Mouse (Mus musculus) induced T-regulatory cell, adult 2 months (primary cell): ENCODE data around the gene Tmem221.

Source experiments
- DNase-seq: peaks from one replicate; pipeline ENCODE4 v3.0.0-alpha.2; 2012; ENCODE audit warnings: low read depth

Tmem221 gene

DNA sequence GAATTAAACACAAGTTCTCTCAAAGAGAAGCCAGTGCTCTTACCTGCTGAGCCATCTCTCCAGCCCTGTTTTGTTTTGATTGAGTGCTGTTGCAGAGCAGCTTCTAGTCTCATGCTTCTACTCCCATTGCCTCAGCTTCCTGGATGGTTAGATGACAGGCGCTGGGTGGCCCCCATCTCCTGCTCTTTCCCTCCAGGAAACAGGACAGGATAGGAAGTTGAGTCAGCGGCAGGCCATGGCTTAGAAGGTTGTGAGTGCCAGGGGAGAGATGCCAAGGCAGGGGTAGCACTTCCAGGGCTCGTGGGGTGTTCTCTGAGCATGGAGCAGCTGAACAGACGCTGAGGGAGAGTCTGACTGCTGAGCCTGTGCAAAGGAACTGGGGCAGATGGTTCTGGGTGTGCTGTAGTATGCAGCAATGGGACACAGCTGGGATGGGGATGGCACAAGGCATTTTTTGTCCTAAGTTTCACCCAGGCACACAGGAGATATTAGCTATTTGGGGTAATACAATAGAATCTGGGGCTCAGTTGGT is 19.3 kb upstream of the Tmem221 start:
- no peak for DNase-seq

DNA sequence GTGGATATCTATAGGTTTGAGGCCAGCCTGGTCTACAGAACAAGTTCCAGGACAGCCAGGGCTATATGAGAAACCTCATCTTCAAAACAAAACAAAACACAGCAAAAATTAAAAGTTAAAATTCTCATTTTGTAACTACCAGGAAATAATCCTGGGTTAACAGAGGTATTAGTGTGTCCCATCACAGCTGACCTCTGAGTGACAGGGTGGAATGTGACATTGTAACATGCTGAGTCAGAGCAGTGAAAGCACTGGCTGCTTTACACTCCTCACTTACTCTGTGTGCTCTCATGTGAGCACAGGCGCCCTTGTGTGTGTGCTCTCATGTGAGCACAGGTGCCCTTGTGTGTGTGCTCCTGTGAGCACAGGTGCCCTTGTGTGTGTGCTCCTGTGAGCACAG is 16.3 kb upstream of the Tmem221 start:
- DNase-seq: no peak

DNA sequence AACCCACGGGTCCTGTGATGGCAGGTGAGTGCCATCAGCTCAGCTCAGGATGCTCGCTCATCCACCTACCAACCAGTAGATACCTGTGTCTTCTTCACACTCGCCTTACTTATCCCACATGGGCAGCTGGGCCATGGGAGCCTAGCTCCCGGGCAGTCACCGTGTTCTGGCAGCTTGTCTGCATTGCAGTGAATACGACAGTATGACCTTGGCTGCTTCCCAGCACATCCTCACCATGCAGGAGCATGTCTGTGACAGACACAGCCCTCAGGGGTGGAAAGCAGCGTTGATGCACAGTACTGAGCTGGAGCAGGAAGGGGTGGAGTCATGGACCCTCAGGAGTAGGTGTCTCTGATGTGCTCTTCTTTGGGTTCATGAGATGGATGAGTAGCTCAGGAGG is 15.8 kb upstream of the Tmem221 start:
- no peak for DNase-seq

DNA sequence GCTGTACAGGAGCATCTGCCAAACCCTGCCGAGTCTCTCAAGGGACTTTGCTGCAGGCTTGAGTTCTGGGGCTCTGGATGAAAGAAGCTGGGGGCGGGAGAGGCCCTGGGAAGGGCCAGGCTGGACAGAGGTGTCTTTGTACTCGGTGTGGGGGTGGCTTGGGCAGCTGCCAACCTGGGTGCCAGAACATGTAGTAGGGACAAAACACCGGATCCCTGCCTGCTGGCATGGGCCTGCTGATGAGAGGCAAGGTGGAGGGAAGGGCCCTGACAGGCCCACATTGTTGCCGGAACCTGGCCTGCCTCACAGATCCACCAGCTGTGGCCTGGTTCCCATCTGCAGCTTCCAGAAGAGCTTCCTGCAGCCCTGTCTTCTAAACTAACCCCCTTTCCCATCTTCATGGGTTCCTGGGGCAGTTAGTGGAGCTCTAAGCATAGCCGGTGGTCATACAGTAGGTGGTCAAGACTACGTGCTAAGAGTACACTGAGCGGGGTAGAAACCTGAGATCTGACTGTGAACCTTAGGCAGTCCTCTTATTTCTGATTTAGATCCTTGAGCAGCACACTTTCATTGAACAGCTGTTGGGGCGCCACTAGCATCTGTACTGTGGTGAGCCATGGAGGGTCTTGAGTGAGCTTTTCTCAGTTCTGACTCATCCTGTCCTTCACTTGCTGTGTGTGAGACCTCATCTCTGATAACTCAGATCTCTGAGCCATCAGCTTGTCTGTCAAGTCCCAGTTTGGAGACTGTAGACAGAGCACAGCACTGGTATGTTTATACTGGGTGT is 14.4 kb upstream of the Tmem221 start:
- DNase-seq: no peak

DNA sequence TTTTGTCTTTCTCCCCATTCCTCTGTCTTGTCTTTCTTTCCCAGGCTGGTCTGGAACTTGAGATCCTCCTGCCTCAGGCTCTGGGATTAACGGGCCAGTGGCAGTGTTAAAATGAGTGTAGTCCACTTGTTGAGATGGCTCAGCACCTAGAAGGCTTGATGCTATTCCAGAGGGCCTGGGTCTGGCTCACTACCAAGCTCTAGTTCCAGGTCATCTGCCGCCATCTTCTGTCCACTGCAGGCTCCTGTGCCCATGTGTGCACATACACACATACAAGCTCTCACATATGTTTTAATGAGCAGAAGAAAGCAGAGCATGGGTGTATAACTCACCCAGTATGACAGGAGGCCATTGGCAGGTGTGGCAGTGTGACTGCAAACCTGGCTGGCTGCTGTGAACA is 13.4 kb upstream of the Tmem221 start:
- no peak for DNase-seq

DNA sequence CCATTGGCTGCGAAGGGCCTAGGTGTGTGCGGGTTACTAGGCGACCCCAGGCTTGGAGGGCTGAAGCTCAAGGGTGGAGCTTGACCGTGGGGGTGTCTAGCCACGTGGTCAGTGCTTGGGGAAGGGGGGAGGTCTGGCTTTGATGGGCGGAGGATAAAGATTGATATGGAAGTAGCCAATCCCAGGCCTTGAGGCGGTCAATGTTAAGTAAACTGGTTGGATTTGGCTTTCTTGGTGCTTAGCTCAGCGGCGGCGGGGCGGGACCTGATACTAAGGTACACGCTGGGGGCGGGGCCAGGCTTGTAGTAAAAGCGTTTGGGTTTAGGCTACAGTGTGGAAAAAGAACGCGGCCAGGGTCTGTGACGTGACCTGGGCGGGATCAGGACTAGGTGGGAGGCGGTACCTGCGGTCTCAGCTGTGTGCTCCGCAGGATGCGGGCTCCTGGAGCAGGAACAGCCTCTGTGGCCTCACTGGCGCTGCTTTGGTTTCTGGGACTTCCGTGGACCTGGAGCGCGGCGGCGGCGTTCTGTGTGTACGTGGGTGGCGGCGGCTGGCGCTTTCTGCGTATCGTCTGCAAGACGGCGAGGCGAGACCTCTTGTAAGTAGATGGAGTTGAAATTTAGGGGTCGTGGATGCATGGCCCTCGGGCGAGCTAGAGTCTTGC is 11.8 kb upstream of the Tmem221 start:
- peak; percentile 97 for DNase-seq

DNA sequence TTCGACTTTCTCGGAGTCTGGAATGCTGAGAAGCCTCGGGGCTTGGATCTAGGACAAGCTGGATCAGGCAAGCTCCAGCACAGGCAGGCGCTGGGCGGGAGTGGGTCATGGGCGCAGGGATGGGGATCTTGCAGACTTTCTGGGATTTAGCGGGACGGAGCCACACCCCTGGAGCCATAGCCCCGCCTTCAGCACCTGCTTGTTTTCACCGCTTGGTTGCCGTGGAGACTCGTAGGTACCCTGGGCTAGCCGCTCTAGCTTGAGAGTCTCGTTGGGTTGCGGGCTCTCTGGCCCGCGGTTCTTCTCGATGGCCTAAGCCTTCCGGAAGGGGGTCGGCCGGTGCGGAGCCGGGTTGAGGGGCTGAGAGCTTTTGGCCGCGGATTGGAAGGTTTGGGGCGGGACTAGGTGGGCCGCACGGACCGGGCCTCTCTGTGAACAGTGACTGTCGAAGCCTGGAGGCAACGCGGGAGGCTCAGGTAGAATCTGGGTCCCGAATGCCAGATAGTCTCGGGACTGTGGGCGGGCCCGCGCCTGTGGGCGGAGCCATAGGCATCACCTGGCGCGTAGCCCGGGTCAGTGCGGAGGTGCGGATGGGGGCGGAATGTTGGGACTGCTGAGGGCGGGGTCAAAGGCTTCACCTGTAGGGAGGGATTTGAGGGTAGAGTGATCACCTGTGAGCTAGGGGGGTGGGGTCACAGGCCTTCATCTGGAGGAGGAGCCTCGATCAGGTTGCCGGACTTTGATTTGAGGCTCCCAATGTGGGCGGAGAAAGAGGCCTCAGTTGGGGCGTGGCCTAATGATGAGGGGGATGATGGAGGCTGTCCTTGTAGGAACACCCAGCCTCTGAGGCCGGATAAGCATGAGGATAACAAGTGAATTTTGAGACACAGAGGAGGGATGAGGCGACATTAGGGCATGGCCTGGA is 11.0 kb upstream of the Tmem221 start:
- DNase-seq: peak; percentile 89

DNA sequence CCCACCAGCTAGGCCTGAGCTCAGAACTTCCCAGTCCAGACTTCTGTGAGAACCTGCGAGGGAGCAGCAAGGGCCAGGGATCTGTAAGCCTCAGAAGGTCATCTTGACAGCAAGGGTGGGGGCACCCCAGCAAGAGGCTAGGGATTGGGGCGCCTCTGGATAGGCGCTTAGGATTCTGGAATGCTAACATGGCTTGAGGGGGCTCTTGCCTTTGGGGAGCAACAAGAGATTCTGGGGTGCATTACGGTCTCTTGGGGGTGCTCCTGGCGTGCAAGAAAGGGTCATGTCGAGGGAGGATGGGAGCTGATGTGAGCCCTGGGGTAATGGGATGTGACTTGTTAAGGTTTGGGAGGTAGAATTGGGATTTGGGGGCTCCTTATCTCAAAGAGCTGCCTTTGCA is 10.3 kb upstream of the Tmem221 start:
- DNase-seq: peak; percentile 41

DNA sequence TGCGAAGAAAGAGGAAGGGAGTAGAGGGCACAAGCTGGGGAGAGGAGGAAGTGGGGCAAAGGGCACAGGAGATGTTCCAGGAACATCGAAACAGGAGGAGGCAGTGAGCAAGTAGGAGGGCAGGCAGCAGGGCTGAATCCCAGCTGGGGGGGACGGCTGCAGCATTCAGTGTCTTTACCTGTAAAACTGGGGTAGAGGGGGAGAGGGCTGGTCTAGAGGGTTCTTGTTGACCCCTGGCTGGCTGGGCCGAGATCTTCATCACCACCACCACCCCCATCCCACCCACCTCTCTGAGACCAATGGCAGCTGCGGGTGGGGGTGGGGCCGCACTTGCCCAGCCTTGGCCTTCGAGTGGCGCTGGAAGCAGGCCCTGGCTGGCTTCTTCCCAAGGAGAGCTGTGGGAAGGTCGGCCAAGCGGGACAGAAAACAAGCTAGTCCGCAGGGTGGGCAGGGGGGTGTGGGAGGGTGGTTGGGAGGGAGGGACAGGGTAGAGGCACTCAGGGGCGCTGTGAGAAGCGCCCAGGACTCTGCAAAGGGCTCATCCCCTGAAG is 9.8 kb upstream of the Tmem221 start, which contains the start of gene Slc27a1:
Gene Slc27a1, plus strand, starts transcription at position 496 of the 551 bp plus-strand sequence.
- DNase-seq: no peak

DNA sequence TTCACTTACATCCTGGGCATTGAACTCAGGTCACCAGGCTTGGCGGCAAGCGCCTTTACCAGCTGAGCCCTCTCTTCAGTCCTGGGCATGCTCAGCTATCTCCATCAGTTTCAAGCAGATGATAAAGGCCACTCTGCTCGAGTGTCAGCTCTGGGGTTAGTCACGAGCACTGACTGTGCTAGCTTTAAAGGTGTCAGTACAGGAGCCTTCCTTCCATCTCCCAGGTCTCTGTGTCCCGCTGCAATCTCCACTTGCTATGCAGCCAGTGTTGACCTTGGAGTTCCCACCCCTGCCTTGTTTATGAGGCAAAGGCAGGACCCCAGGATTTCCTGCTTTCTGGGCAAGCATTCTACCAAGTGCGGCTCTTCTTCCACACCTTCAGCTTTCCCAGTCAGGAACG is 8.9 kb upstream of the Tmem221 start:
- peak; percentile 16 for DNase-seq

DNA sequence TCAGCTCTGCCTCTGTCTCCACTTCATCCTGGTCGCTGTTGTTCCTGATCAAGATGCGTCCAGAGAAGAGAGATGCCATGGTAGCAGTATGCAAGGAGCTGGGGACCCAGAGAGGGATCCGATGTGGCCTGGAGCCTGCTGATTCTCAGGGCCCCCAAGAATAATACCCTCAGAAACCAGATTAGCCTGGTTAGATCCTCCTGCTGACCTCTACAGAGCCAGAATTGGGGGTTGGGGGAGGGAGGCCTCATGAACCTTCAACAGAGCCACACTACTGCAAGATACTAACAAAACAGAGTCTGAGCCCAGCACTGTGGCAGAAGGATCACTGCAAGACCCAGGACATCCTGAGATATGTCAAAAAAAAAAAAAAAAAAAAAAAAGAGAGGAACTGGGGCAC is 7.8 kb upstream of the Tmem221 start, which contains the start of gene Nxnl1:
Gene Nxnl1, minus strand, starts transcription at position 101 of the 400 bp plus-strand sequence.
- DNase-seq: no peak

DNA sequence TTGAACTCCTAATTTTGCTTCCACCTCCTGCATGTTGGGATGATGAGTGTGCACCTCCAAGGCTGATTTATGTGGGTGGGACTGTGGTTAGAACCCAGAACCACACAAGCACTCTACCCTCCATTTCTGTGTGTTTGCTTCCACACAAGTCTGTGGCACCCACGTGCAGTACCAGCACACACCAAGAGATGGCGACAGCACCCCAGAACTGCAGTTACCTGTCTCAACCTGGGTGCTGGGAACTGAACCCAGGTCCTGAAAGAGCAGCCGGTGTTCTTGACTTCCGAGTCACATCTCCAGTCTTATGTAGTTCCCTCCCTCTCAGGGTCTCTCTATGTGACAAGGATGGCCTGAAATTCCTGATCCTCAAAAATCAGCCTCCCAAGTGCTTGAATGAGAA is 5.3 kb upstream of the Tmem221 start:
- no peak for DNase-seq

DNA sequence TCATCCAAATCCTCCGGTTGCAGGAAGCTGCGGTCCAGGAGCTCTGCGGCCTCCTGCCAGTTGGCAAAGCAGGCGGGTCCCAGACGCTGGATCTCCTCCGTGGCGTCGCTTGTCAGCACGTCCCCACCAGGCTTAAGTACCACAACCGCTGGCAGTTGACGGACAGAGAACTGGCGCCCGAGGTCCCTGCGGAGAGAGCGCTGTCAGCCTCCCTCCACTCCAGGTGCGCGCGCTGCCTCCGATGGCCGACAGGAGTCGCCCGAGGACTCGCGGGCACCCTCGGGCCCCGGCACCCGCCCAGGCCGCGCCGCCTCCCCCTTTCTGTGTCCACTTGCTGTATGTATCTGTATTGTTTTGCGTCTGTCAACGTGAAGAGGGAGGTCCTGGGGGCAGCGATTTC is 4.1 kb upstream of the Tmem221 start:
- DNase-seq: peak; percentile 83

DNA sequence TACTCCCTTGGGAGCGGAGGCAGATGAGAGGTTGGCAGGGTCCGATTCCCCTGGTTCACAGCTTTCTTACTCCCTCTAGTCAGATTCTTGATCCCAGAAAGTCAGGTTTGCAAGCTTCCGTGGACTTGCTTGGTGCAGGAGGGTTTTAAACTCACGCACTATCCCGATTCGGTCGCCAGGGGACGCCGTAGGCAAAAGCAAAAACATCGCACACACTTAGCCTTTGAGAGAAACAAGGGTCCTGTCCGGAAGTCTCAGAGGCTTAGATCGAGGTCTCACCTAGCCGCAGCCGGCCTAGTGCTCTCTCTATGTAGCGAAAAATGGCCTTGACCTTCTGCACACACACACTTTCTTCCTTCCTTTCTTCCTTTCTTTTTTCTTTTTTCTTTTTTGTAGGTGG is 2.7 kb upstream of the Tmem221 start:
- peak; percentile 93 for DNase-seq

DNA sequence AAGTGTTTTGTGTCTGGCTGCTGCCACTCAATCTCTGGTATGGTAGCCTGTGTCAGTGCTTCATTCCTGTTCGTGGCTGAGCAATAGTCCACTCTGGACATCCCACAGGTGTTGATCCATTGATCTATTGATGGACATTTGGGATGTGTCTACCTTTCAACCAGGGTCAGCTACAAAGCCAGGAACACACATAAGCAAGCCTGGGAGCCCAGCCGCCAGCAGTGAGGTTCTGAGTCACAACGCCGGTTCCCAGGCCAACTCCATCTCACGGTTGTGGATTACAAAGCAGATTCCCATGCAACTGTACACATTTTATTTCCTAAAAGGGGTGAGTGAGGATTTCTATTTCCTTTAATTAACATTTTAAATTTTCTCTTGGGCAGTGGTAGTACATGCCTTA is 2.1 kb upstream of the Tmem221 start:
- DNase-seq: no peak

DNA sequence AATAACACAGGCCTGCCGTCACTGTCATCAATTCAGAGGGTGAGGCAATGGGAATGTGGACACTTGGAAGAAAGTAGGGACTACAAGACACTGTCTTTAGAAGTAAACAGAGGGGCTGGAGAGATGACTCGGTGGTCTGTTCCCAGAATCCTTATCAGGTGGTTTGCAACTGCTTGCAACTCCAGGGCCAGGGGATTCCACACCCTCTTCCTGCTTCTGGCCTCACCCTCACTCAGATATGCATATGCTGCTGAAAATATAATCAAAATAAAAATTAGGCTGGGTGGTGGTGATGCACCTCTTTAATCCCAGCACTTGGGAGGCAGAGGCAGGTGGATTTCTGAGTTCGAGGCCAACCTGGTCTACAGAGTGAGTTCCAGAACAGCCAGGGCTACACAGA is 1.4 kb upstream of the Tmem221 start:
- no peak for DNase-seq

DNA sequence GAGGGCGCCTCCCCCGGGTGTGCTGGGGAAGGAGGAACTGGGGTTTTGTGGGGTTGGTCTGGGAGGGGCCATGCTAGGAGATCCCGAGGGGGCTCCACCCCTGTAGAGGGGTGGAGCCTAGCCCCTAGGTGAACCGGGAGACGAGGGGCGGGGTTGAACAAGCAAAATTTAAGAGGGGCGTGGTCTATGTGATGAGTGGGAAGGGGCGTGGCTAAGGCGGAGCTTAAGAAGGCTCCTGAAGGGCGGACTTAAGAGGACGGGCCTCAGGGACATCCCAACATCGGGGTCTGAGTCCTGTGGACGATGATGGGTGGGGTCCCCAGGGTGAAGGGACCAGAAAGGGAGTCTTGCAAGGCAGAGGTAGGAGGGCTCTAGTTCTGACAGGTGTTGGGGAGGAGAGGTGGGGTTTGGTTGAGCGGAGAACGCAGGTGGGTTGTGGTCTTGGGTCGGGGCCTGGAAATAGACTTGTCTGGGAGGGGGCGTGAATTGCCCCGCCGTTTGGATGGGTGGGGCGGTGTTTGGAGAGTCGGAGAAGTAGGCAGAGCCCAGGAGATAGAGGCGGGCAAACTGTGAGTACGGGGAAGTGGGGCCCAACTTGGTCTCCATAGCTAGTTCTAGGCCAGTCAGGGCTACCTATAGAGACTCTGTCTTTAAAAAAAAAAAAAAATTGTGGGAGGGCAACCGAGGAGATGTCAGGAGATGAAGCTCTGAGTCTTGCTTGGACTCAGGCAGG is 453 bp upstream of the Tmem221 start:
- peak; percentile 96 for DNase-seq

DNA sequence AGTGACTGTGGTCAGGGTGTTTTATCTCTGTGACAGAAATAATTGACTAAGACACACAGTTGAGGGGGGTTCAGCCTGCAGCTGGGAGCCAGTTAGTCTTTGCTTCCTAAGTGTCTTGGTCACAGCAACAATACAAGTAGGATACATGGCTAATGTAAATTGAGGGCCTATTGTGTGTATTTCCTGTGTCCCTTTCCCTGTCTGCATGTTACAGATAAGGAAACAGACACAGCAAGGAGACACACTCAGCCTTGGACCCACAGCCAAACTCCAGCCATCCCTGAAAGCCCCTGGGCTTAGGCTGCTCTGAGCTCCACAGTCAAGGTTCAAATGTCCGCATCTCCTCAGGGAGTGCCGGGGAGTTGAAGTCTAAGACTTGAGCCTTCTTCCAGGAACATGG is 4.0 kb downstream of the Tmem221 start:
- no peak for DNase-seq

DNA sequence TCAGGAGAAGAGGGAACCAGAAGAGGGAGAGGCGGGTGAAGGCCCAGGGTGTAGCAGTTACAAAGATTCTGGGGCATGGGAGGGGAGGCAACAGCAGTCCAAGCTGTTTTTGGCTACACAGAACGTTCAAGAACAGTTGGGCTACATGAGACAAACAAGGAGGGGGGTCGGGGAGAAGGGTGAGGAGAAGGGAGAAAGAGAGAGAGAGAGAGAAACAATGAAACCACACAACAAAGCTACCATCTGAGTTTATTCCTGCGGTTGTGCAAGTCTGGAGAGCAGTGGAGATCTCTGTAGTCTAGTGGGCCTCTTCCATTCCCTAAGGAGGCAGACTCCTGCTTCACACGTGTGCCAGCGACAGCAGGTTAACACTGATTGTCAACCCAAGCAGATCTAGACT is 4.7 kb downstream of the Tmem221 start:
- no peak for DNase-seq

DNA sequence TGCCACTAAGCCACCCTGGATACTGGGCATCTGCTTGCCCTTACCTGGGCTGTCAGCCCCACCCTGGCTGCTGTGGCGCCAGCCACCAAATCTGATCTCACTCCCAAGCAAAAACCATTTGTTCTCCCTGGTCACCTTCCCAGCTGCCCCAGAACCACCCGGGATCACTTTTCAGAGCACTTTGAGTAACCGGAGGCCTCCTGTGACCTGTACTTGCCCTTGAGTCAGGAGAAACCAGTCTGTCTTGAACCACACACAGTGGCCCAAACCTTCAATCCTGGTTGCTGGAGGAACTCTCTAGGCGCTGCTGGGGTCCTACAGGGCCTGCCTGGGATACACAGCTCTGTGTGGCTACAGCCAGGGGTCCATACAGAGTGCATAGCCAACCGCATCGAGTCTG is 5.9 kb downstream of the Tmem221 start:
- no peak for DNase-seq

DNA sequence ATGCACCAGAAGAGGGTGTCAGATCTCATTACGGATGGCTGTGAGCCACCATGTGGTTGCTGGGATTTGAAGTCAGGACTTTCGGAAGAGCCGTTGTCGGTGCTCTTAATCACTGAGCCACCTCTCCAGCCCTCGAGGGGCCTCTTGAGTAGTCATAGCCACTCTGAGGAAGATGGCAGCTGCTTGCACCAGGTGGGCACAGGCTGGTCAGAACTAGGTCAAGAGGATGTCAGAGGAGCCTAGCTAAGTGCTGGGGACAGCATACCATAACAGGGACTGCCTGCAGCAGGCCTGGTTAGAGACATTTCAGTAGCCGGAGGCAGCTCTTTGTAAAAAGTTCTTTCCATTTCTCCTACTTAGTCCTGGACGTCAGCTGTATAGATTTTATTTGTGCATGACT is 7.9 kb downstream of the Tmem221 start:
- no peak for DNase-seq
